Mouse (Mus musculus): ENCODE measurements around the gene Il17d.

DNA sequence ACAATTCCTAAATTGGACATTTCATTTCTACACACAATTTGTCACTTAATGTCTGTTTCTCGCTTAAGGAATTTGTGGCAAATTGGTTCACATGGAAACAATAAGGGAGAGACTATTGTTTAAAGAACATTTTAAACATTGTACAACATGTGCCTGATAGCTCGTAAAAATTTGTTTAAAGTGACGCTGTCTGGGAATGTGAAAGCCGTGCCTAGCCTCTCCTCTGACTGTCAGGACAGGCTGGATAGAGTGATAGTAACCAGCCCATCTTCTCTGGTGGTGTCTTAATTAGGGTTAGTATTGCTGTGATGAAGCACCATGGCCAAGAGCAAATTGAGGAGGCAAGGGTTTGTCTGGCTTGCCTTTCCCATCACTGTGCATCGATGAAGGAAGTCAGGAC lies 22.5 kb downstream of the Il17d start:
- TF ChIP-seq FLI1 (IDR thresholded peaks at IDR 0.05; ENCODE audit: low read length) (no peak), GATA1 (IDR thresholded peaks at IDR 0.05; ENCODE audit: borderline replicate concordance, low read length) (no peak)

All from megakaryocyte, embryonic 14.5 days (primary cell).